Mouse (Mus musculus) E14TG2a.4 (cell line): ENCODE results near the gene Muc3a.

Source experiments
- CTCF ChIP-seq: conservative IDR thresholded peaks from 2 replicates; pipeline ENCODE4 v1.5.1; 2014; ENCODE audit warnings: low read length
- NANOG ChIP-seq: IDR thresholded peaks from 2 replicates; pipeline ENCODE4 v1.6.1; 2014; ENCODE audit warnings: borderline replicate concordance, low read length, mixed read lengths

DNA sequence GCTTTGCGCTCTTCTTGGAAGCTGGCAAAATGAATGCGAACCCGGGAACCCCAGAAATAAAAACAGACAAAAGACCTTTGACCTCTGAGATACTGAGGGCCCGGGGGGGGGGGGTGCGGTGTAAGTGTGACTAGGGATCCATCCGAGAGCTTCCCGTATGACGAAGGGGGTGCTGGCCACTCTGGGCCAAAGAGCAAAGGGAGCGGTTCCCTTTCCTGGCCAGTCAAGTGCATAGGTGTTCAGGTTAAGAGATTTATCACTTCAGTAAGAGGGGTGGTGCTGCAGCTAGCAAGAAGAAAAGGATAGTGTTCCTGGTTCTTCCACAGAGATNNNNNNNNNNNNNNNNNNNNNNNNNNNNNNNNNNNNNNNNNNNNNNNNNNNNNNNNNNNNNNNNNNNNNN is 46.2 kb downstream of the Muc3a start:
- TF ChIP-seq CTCF (no peak), NANOG (no peak)
